Mouse (Mus musculus) CD4-positive naive resting alpha-beta T cell, adult 76 days (primary cell): ENCODE data around the gene Scaper. TPM values are rescaled to one million over a fixed set of nuclear protein-coding genes. Genes with fewer than 3 reads are reported as not detected.

Experiments used
- total RNA-seq: library from RNA; stranded (reverse); gene quantifications from one replicate; pipeline ENCODE4 v1.2.4, GENCODE M21; 2023

Gene Scaper
- total RNA-seq = 32.2 TPM

DNA sequence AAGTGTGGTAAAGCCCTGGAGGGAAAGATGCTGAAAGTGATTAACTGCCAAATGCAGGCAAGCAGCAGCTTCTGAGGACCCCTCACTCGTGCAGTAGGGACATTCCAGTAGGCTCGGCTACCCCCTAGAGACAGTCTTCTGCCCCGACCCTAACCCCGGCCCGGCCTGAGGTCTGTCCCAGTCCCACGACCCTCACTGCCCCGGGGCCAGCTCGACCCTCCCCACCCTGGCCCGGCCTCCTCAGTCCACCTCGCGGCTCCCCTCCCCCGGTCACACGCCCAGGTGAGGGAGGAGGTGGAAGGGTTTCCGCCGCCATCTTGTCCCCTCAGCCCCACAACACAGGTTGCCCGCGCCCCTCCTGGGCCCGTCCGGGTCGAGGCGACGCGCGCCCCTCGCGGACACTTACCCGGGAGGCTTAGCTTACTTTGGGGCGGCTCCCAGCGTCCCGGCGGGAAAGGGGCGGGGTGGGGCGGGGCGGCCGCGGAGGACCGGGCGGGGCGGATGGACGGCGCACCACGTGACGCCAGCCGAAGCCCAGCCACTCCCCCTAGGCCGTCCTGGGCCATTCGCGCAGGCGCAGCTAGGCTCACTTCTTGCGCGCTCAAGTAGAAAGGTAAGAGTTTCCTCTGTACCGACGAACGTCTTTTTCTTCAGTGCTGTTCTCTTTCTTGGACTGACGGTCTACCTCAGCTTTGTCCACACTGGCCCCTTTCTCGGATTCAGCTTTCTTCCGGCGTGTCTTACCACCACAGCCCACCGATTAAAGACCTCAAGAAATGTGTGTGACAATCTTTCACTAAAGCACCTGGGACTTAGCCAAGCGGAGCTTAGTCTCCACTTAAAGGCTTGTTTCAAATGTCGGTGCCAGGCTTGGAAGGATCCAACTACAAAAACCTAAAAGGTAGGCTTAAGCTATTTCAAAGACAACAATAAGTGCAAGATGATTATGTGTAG, at the start of gene Scaper:
Gene Scaper (minus strand): TSS at position 456 of the 954 bp plus-strand sequence.

DNA sequence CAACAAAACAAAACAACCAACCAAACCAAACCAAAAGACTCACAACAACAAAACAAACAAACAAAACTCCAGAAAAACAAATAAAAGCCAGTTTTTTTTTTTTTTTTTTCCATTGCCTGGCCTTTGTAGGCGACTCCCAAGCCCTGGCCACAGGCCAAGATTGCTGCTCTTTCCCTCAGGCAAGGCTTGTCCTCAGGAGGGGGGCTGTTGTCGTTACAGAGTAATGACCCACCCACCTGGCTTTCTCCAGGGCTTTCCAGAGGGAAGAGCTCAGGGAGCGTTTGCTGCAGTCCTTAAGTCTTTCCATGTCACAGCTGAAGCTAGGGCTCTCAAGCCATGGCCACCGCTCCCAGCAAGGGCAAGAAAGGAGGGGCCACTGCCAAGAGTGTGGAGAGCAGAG, 399.5 kb downstream of the Scaper start, which contains the start of gene Isl2:
Gene Isl2 (plus strand): TSS at position 296 of the 400 bp plus-strand sequence.

DNA sequence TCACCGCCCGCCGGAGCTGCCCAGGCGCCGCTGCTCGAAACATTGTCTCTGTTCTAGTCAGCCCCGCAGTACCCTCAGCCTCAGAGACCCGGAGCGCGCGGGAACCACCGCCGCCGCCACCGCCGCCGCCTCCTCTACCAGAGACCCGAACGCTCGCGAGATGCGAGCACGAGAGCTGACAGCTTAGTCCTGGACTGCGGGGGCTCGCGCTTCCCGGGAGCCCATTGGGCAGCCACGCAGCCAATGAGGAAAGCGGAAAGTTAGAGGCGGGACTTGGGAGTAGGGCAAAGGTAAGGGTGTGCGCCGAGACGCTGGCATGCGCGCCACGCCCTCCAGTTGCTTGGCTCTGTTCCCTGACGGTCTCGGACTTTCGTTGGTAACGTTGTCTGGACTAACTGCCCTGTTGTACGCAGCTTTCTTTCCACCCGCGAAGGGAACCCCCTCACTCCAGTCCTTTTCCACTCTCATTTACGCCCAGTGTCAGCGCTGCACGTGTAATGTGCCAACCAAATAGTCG, 425.8 kb downstream of the Scaper start, which contains the start of gene Etfa:
Gene Etfa (minus strand): TSS at position 217 of the 517 bp plus-strand sequence.

Other genes starting within 250 kb of the Scaper start
- gene 4930563M21Rik, start 72.4 kb upstream of the Scaper start, total RNA-seq = not detected
- 35.1 TPM for gene Rcn2, start 103.7 kb upstream of the Scaper start, total RNA-seq
- gene Pstpip1, start 151.8 kb upstream of the Scaper start, total RNA-seq = 151 TPM
- 19.3 TPM for gene Tspan3, start 227.4 kb upstream of the Scaper start, total RNA-seq